Mouse (Mus musculus): ENCODE measurements around the gene Oscp1. TPM values are rescaled to one million over a fixed set of nuclear protein-coding genes. Genes with fewer than 3 reads are reported as not detected.

Oscp1 gene
- 21.8 and 23.7 TPM in 2 replicates for polyA plus RNA-seq (2015; fragmentation: Nextera tagmentation; extraction: Ambion mirVana)

DNA sequence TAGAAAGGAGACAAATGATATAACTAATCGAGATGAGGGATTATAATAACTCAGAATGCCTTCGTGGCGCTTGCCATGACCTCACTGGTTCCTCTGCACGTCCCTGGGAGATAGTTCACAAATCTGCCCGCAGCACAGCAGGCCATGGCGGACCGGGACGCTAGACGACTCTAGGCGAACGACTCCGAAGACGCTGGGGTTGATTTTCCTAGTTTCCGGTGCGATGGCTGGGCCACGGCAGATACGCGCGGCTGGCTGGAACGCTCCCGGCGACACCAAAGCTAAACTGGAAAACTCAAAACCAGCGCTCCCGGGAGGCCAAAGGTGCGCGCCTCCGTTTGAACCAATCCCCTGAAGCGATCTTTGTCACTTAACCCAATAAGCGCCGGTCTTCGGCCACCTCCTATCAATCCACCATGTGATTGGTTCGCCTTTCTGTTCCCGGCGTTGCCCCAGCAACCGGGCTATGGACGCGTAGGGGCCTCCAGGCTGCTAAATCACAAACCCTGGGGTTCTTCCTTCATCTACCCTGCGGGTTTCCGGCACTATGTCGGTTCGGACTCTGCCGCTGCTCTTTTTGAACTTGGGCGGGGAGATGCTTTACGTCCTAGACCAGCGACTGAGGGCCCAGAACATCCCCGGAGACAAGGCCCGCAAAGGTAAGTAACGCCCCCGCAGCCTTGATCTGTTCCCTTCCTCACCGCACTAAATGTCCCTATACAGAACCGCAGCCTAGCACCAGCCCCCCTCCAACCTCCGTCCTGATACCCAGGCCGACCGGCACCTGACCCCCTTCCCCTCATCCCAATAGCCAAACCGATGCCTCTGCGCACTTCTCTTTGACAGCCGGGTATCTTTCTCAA is at the start of gene Oscp1:
Gene Oscp1, plus strand, starts transcription at position 432 of the 863 bp plus-strand sequence.
- Histone ChIP-seq H3K9me3 (ENCODE audit: control insufficient read depth, low read length) (no peaks in the 10 kb centered on the region), H3K27me3 (ENCODE audit: control insufficient read depth, insufficient read depth, low read depth, low read length) (no peaks in the 10 kb centered on the region), H3K4me1 (replicated peaks; ENCODE audit: control insufficient read depth, insufficient read depth, low read length) (peaks cover 15% of the 10 kb centered on the region), H3K9ac (ENCODE audit: low read length) (peak within 1 kb of the TSS; percentile 75), H3K4me2 (ENCODE audit: low read depth, low read length) (peak within 1 kb of the TSS; percentile 64), H3K4me3 (ENCODE audit: low read length) (peak within 1 kb of the TSS; percentile 75), H3K36me3 (ENCODE audit: control insufficient read depth, insufficient read depth, low read length) (peaks cover 15% of the 10 kb centered on the region), H3K27ac (ENCODE audit: low read length) (peak within 1 kb of the TSS; percentile 67; the same call in 1 of the 2 replicates)
- WGBS: under 1% methylated on average over 57 of the region's 57 CpGs
- peak; percentile 98 for ATAC-seq (ENCODE audit: low read depth)

DNA sequence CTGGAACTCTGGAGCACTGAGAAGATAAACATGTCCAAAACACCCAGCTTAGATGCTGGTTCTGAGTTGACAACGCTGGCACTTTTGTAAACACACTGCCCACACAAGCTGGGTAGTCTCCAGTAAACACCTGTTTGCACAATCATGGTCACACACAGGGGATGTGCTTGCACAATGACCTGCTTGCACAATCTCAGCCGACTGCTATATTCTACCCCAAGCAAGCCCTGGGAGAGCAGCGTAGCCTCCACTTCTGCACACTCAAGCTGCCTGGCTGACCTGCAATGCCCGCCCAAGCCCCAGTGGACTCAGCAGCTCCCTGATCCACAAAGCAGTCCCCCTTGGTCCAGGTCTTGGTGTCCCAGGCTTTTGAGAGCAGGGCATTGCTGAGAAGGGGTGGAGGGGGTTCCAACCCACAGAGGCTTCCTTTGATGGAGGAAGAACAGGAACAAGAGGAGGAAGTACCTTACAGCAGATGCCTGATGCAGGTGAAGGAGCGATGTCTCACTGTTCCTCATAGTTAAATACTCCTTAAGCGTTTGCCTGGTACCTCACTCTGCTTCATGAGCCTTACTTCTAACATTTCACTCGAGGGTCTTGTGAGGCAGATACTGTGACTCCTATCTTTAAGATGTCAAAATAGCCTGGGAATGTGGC is 40.6 kb upstream of the Oscp1 start:
- Histone ChIP-seq H3K27ac (ENCODE audit: low read length) (no peak overlapping the region), H3K27me3 (ENCODE audit: control insufficient read depth, insufficient read depth, low read depth, low read length) (no peaks in the 10 kb centered on the region), H3K4me1 (replicated peaks; ENCODE audit: control insufficient read depth, insufficient read depth, low read length) (no peaks in the 10 kb centered on the region), H3K9me3 (ENCODE audit: control insufficient read depth, low read length) (no peaks in the 10 kb centered on the region), H3K4me3 (ENCODE audit: low read length) (no peak overlapping the region), H3K9ac (ENCODE audit: low read length) (no peak overlapping the region), H3K36me3 (ENCODE audit: control insufficient read depth, insufficient read depth, low read length) (no peaks in the 10 kb centered on the region), H3K4me2 (ENCODE audit: low read depth, low read length) (no peak overlapping the region)
- ATAC-seq (ENCODE audit: low read depth): no peak
- 71% methylated on average over 7 of the region's 7 CpGs for WGBS

DNA sequence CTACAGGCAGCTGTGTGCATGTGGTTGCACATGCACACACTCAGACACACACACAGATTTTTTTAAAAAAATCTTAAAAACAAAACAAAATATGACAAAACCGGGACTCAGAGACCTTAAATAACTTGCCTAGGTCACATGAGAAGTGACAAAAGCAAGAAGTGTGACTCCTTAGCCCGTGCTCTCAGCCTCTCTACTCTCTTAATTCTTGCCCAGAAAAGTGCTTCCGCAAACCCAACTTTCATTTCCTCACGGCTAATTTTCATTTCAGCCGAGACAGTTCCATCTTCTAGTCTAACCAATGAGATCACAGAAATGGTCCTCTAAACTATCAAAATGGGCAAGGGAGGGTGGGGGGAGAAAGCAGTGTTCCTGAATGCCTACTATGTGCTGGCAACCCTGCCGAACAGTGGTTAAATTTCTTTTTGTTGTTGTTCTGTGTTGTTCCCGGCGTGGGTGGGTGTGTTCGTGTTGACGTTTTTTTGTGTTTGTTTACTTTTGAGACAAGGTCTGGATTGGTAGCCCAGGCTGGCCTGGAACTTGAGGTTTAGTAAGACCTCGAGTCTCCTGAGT is 39.3 kb upstream of the Oscp1 start:
- H3K27ac ChIP-seq (ENCODE audit: low read length): no peak overlapping the region
- no peak overlapping the region for H3K4me2 ChIP-seq (ENCODE audit: low read depth, low read length)
- H3K9ac ChIP-seq (ENCODE audit: low read length): no peak overlapping the region
- no peaks in the 10 kb centered on the region for H3K36me3 ChIP-seq (ENCODE audit: control insufficient read depth, insufficient read depth, low read length)
- ATAC-seq (ENCODE audit: low read depth): no peak
- H3K27me3 ChIP-seq (ENCODE audit: control insufficient read depth, insufficient read depth, low read depth, low read length): no peaks in the 10 kb centered on the region
- H3K4me1 ChIP-seq (replicated peaks; ENCODE audit: control insufficient read depth, insufficient read depth, low read length): no peaks in the 10 kb centered on the region
- H3K4me3 ChIP-seq (ENCODE audit: low read length): no peak overlapping the region
- H3K9me3 ChIP-seq (ENCODE audit: control insufficient read depth, low read length): no peaks in the 10 kb centered on the region
- 63% methylated on average over 11 of the region's 11 CpGs for WGBS

DNA sequence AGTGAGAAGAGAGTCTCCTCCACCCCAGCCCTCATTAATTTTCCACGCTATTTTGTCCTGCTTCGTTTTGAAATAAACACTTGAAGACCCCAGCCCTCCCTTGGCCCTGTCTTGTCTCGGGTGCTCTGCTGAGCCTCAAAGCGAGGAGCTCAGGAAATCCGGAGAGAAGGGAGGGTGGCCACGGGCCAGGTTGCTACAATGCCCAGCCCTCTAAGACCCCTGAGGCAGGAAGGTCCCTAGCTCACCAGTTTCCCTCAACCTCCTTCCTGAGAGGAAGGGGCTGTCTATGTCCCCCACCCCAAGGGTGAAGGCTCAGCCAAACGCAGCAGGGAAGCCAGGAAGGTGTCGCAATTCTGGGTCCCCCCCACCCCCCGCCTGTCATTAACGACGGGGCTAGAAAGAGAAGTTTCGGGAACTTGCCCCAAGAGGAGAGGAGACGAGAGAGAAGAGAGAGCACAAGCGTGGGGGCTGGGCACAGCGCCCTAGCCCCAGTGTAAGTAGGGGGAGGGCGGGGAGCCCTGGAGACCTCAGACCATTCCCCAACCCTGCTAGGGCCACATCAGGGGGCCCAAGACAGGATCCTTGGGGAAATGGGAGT is 34.0 kb upstream of the Oscp1 start, which contains the start of gene Csf3r:
Gene Csf3r, plus strand, starts transcription at position 248 of the 598 bp plus-strand sequence.
- Histone ChIP-seq H3K9me3 (ENCODE audit: control insufficient read depth, low read length) (no peaks in the 10 kb centered on the region), H3K9ac (ENCODE audit: low read length) (no peak within 1 kb of the TSS), H3K27ac (ENCODE audit: low read length) (no peak within 1 kb of the TSS), H3K36me3 (ENCODE audit: control insufficient read depth, insufficient read depth, low read length) (no peaks in the 10 kb centered on the region), H3K4me1 (replicated peaks; ENCODE audit: control insufficient read depth, insufficient read depth, low read length) (no peaks in the 10 kb centered on the region), H3K27me3 (ENCODE audit: control insufficient read depth, insufficient read depth, low read depth, low read length) (no peaks in the 10 kb centered on the region), H3K4me3 (ENCODE audit: low read length) (no peak within 1 kb of the TSS), H3K4me2 (ENCODE audit: low read depth, low read length) (no peak within 1 kb of the TSS)
- WGBS: 33% methylated on average over 16 of the region's 16 CpGs
- ATAC-seq (ENCODE audit: low read depth): peak; percentile 45; the same call in 1 of the 2 replicates

DNA sequence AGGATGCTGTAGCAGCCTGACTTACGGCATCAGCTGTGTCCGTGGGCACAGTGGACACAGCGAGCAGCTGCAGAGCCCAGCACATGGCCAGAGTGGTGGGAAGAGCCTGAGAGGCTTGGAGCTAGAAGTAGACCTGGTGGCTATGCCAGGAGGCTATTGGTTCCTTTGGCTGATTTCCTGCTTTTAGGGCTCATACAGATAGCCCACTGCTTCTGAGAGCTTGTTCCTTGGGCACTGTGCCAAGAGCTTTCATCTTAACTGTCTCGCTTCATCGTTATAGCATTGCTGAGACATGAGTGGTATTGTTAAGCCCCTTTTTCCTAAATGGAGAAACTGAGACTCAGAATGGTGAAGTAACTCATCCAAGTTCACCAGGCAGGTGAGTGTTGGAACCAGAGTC is 32.6 kb upstream of the Oscp1 start:
- H3K36me3 ChIP-seq (ENCODE audit: control insufficient read depth, insufficient read depth, low read length): no peaks in the 10 kb centered on the region
- H3K9ac ChIP-seq (ENCODE audit: low read length): no peak overlapping the region
- no peak overlapping the region for H3K4me3 ChIP-seq (ENCODE audit: low read length)
- H3K9me3 ChIP-seq (ENCODE audit: control insufficient read depth, low read length): no peaks in the 10 kb centered on the region
- H3K4me1 ChIP-seq (replicated peaks; ENCODE audit: control insufficient read depth, insufficient read depth, low read length): no peaks in the 10 kb centered on the region
- H3K4me2 ChIP-seq (ENCODE audit: low read depth, low read length): no peak overlapping the region
- WGBS: 59% methylated on average over 5 of the region's 5 CpGs
- ATAC-seq (ENCODE audit: low read depth): no peak
- no peaks in the 10 kb centered on the region for H3K27me3 ChIP-seq (ENCODE audit: control insufficient read depth, insufficient read depth, low read depth, low read length)
- no peak overlapping the region for H3K27ac ChIP-seq (ENCODE audit: low read length)

DNA sequence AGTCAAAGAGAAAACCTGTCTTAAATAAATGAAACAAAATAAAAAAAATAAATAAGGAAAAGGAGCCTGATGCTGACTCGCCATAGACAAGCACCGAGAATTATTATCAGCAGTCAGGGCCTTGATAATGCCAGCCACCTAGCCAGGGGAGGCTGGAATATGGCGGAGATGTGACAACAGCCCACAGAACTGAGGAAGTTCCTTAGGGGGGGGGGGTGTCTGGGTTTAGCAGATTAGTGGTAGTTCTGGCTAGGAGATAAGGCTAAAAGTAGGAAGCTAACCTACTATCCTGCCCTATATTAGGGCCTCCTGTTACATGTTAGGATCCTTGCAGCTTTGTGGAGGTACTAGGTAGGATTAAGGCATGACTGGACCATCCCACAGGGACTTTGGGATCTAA is 30.4 kb upstream of the Oscp1 start:
- no peak for ATAC-seq (ENCODE audit: low read depth)
- no peaks in the 10 kb centered on the region for H3K9me3 ChIP-seq (ENCODE audit: control insufficient read depth, low read length)
- no peaks in the 10 kb centered on the region for H3K4me1 ChIP-seq (replicated peaks; ENCODE audit: control insufficient read depth, insufficient read depth, low read length)
- no peak overlapping the region for H3K4me3 ChIP-seq (ENCODE audit: low read length)
- no peak overlapping the region for H3K4me2 ChIP-seq (ENCODE audit: low read depth, low read length)
- no peak overlapping the region for H3K9ac ChIP-seq (ENCODE audit: low read length)
- no peaks in the 10 kb centered on the region for H3K36me3 ChIP-seq (ENCODE audit: control insufficient read depth, insufficient read depth, low read length)
- no peak overlapping the region for H3K27ac ChIP-seq (ENCODE audit: low read length)
- no peaks in the 10 kb centered on the region for H3K27me3 ChIP-seq (ENCODE audit: control insufficient read depth, insufficient read depth, low read depth, low read length)
- WGBS: 78% methylated on average over 3 of the region's 3 CpGs

DNA sequence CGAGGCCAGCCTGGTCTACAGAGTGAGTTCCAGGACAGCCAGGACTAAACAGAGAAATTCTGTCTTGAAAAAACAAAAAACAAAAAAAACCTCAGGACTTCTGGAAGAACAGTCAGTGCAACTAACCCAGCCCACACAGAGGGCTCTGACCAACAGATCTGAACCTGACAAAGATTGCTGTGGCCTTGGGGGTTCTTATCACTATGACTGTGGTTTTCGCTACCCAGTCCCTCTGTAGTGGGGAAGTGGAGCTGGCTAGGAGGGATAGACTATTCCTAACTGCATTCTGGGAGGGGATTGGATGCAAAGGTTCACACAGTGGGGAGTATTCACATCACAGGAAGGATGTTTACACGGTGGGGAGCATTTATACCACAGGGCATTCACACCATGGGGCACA is 29.3 kb upstream of the Oscp1 start:
- Histone ChIP-seq H3K9ac (ENCODE audit: low read length) (no peak overlapping the region), H3K4me3 (ENCODE audit: low read length) (no peak overlapping the region), H3K36me3 (ENCODE audit: control insufficient read depth, insufficient read depth, low read length) (no peaks in the 10 kb centered on the region), H3K27ac (ENCODE audit: low read length) (no peak overlapping the region), H3K9me3 (ENCODE audit: control insufficient read depth, low read length) (no peaks in the 10 kb centered on the region), H3K27me3 (ENCODE audit: control insufficient read depth, insufficient read depth, low read depth, low read length) (no peaks in the 10 kb centered on the region), H3K4me2 (ENCODE audit: low read depth, low read length) (no peak overlapping the region), H3K4me1 (replicated peaks; ENCODE audit: control insufficient read depth, insufficient read depth, low read length) (no peaks in the 10 kb centered on the region)
- 59% methylated on average over 3 of the region's 3 CpGs for WGBS
- no peak for ATAC-seq (ENCODE audit: low read depth)

DNA sequence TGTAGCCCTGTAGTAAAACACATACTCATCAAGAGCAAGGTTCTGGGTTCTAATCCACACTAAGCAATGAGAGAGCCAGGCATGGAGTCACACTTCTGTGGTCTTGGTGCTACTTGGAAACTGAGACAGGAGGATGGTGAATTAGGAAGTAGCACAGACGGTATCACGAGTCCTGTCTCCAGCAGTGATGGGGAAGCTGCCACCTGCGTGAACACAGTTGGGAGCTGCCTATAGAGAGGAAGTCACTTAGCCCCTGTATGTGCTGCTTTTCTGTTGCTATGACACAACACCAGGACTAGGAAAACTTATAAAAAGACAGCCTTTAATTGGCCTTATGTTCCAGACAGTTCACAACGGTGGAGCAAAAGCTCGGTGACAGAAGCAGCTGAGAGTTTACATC is 27.7 kb upstream of the Oscp1 start:
- no peaks in the 10 kb centered on the region for H3K4me1 ChIP-seq (replicated peaks; ENCODE audit: control insufficient read depth, insufficient read depth, low read length)
- H3K9me3 ChIP-seq (ENCODE audit: control insufficient read depth, low read length): no peaks in the 10 kb centered on the region
- H3K27ac ChIP-seq (ENCODE audit: low read length): no peak overlapping the region
- no peaks in the 10 kb centered on the region for H3K36me3 ChIP-seq (ENCODE audit: control insufficient read depth, insufficient read depth, low read length)
- 71% methylated on average over 5 of the region's 5 CpGs for WGBS
- H3K27me3 ChIP-seq (ENCODE audit: control insufficient read depth, insufficient read depth, low read depth, low read length): no peaks in the 10 kb centered on the region
- no peak for ATAC-seq (ENCODE audit: low read depth)
- no peak overlapping the region for H3K4me3 ChIP-seq (ENCODE audit: low read length)
- no peak overlapping the region for H3K4me2 ChIP-seq (ENCODE audit: low read depth, low read length)
- H3K9ac ChIP-seq (ENCODE audit: low read length): no peak overlapping the region

DNA sequence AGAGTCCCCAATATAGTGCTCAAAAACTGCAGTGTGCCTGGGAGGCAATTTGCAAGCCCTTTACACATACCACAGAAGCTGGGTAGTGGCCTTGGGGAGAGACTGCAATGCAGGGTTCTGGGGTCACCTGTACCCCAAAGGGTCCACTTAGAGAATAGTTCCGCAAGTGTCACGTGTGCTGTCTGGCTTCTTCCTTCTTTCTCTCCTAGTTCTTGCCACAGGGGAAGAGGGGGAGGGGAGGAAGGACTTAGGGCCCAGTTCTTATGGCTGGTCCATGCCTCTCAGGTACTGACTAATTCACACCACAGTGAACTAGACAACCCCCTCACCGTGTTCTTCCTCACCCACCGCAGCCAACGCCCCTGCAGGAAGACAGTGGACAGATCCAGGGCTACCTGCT is 23.0 kb upstream of the Oscp1 start:
- no peak overlapping the region for H3K4me3 ChIP-seq (ENCODE audit: low read length)
- H3K9ac ChIP-seq (ENCODE audit: low read length): no peak overlapping the region
- no peaks in the 10 kb centered on the region for H3K4me1 ChIP-seq (replicated peaks; ENCODE audit: control insufficient read depth, insufficient read depth, low read length)
- 76% methylated on average over 5 of the region's 5 CpGs for WGBS
- H3K27me3 ChIP-seq (ENCODE audit: control insufficient read depth, insufficient read depth, low read depth, low read length): no peaks in the 10 kb centered on the region
- no peak overlapping the region for H3K27ac ChIP-seq (ENCODE audit: low read length)
- H3K9me3 ChIP-seq (ENCODE audit: control insufficient read depth, low read length): no peaks in the 10 kb centered on the region
- ATAC-seq (ENCODE audit: low read depth): no peak
- no peaks in the 10 kb centered on the region for H3K36me3 ChIP-seq (ENCODE audit: control insufficient read depth, insufficient read depth, low read length)
- H3K4me2 ChIP-seq (ENCODE audit: low read depth, low read length): no peak overlapping the region
